Mouse (Mus musculus) cerebellum, adult 2 months (tissue): ENCODE measurements around the gene Prex1.

Experiments used
- CTCF ChIP-seq: fragments of 200-500 bp; IDR thresholded peaks from 2 replicates; pipeline ENCODE4 v1.5.1; 2011; ENCODE audit warnings: low read depth, mild to moderate bottlenecking, control low read depth, low read length, moderate library complexity, borderline replicate concordance; ENCODE audit not compliant: insufficient read depth
- POLR2A ChIP-seq: fragments of 200-500 bp; IDR thresholded peaks from 2 replicates; pipeline ENCODE4 v1.6.1; 2011; ENCODE audit warnings: low read length, control low read depth, borderline replicate concordance; ENCODE audit not compliant: insufficient read depth

GRCm38 (mm10) chr2:166661971-166662370 lies 51.7 kb downstream of the Prex1 start:
- TF ChIP-seq CTCF = no peak
- no peak for TF ChIP-seq POLR2A
